In the genomic region with DNA sequence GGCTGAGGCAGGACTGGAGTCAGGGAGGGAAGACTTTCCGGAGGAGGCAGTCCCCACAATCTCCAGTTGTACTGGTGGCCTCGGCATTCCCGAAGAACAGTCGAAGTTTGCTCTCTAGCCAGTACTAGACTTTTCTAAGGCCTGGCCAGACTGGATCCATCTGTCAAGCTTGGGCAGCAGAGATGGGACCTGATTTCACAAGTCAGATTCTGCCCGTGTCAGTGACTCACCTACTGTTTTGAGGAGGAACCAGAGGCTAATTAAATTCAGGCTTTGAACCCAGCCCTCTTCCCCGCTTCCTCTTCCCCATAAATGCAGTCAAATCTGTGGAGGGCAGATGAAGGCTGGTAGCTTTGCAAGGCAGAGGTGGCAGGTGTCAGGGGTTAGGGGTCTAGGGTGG, we compare ENCODE assay signal across 1 mouse cellular context.
TF ChIP-seq lines count a peak whose summit lies in the region.

No protein-coding gene starts in this region.

TF ChIP-seq in CH12.LX, 34 proteins besides CTCF, POLR2A, EP300 and RAD21 (continued from another document):
- no peak for TF ChIP-seq E2F4 (IDR thresholded peaks at IDR 0.05; ENCODE audit: insufficient replicate concordance, low read depth, low read length)
